Mouse (Mus musculus) limb, embryonic 14.5 days (tissue): Measurements from ENCODE around the gene Wbp2nl. TPM values are rescaled to one million over a fixed set of nuclear protein-coding genes. Genes with fewer than 3 reads are reported as not detected.

Experiments used
- ATAC-seq: fragments of 200-750 bp; cut with Nextera tagmentation; 2 replicates; pipeline ENCODE4 v1.8.0; 2017; ENCODE audit warnings: low read depth, moderate number of reproducible peaks, moderate TSS enrichment; ENCODE audit not compliant: low FRiP score
- DNase-seq: peaks from one replicate; pipeline ENCODE4 v3.0.0-alpha.2; 2015; ENCODE audit warnings: low spot score
- H3K27ac ChIP-seq: fragments of 300-500 bp; sonication (generic); replicated peaks from 2 replicates; pipeline ENCODE4 v1.5.1; 2014; ENCODE audit warnings: low read depth, mild to moderate bottlenecking, low read length, moderate library complexity, mixed read lengths
- H3K27me3 ChIP-seq: fragments of 300-500 bp; sonication (generic); 2 replicates; pipeline ENCODE4 v1.6.1; 2014; ENCODE audit warnings: low read length, mixed read lengths; ENCODE audit not compliant: control insufficient read depth, insufficient read depth
- H3K36me3 ChIP-seq: fragments of 300-500 bp; sonication (generic); 2 replicates; pipeline ENCODE4 v1.6.1; 2014; ENCODE audit warnings: mild to moderate bottlenecking, low read length, moderate library complexity, mixed read lengths; ENCODE audit not compliant: control insufficient read depth, insufficient read depth
- H3K4me1 ChIP-seq: fragments of 300-500 bp; sonication (generic); 2 replicates; pipeline ENCODE4 v1.6.1; 2014; ENCODE audit warnings: antibody characterized with exemption, low read length, mixed read lengths; ENCODE audit not compliant: control insufficient read depth, insufficient read depth
- H3K4me2 ChIP-seq: fragments of 300-500 bp; sonication (generic); replicated peaks from 2 replicates; pipeline ENCODE4 v1.6.1; 2014; ENCODE audit warnings: low read depth, mild to moderate bottlenecking, low read length, moderate library complexity; ENCODE audit not compliant: severe bottlenecking
- H3K4me3 ChIP-seq: fragments of 300-500 bp; sonication (generic); replicated peaks from 2 replicates; pipeline ENCODE4 v1.5.1; 2014; ENCODE audit warnings: low read length
- H3K9ac ChIP-seq: fragments of 300-500 bp; sonication (generic); 2 replicates; pipeline ENCODE4 v1.6.1; 2014; ENCODE audit warnings: mild to moderate bottlenecking, low read depth, low read length, moderate library complexity; ENCODE audit not compliant: severe bottlenecking
- H3K9me3 ChIP-seq: fragments of 300-500 bp; sonication (generic); 2 replicates; pipeline ENCODE4 v1.6.1; 2016; ENCODE audit warnings: low read length; ENCODE audit not compliant: control insufficient read depth
- POLR2A ChIP-seq: fragments of 200-500 bp; IDR thresholded peaks from 2 replicates; pipeline ENCODE4 v1.8.0; 2012; ENCODE audit warnings: inconsistent platforms, mild to moderate bottlenecking, moderate library complexity, borderline replicate concordance; ENCODE audit not compliant: insufficient read depth, insufficient read length; ENCODE audit errors: extremely low read depth
- WGBS: fragments of 180-500 bp; shearing (Covaris S2); extraction: QIAGEN DNeasy Blood & Tissue Kit; methylation state at CpG from one replicate; pipeline ENCODE4 v1.1.7; 2014; 5-methylcytosine and 5-hydroxymethylcytosine counted together
- polyA plus RNA-seq, 2 experiments: library from polyadenylated mRNA; depleted of rRNA in 1 of 2; stranded (reverse) in 1 of 2; unstranded in 1 of 2; fragments of >200 nt; fragmentation: Nextera tagmentation in 1 of 2; extraction: Ambion mirVana in 1 of 2; gene quantifications; 2 replicates each; pipeline versions ENCODE4 v1.2.1 to v1.2.3; 2012 to 2014

Gene Wbp2nl
- polyA plus RNA-seq, 2 experiments, result 0.24 TPM; not detected in 1

DNA sequence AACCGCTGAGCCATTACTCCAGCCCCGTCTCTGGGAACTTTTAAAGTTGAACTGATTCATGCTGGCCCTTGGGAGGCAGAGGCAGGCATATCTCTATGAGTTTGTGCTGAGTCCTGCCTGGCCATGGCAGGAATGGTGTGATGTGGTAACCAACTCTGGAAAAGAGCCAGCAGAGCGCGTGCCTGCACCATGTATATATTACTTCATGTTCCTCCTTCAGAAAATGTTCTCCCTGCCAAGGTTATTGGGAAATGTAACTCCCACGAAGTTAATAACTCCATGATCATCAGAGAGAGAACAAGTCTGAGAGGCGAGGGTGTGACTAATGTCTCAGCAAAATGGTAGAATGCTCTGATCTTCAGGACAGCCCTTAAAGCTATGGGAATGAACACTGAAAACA lies 19.1 kb downstream of the Wbp2nl start:
- DNase-seq, result no peak

DNA sequence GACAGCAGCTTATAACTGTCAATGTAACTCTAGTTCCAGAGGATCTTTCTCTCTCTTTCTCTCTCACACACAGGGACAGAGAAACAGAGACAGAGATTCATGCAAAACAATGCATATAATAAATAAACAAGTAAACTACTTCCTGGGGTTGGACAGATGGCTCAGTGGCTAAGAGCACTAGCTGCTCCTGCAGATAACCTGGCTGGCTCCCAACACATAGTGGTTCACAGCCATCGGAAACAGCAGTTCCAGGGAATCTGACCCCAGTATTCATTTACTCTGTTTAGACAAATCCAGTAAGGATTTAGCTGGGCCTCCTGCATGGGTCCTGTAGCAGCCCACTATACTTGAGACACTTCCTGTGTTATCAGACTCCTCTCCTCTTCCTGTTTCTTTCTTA lies 20.9 kb downstream of the Wbp2nl start:
- ATAC-seq (no peak), DNase-seq (no peak)
- H3K4me1 ChIP-seq, result 0 out of 2 replicates have a peak, but pooled peaks cover 3% of the 10 kb centered on the region
- H3K4me3 ChIP-seq, result no peak overlapping the region
- no peaks in the 10 kb centered on the region for H3K9me3 ChIP-seq
- 93% methylated on average over 1 of the region's 1 CpGs for WGBS
- no peak overlapping the region for H3K27ac ChIP-seq
- no peaks in the 10 kb centered on the region for H3K27me3 ChIP-seq
- no peaks in the 10 kb centered on the region for H3K36me3 ChIP-seq
- H3K4me2 ChIP-seq, result no peak overlapping the region
- no peak overlapping the region for H3K9ac ChIP-seq
- TF ChIP-seq POLR2A, result no peak

More for the DNA sequence above, 19.1 kb downstream of the Wbp2nl start:
- no peaks in the 10 kb centered on the region for H3K36me3 ChIP-seq
- no peak for TF ChIP-seq POLR2A
- 80% methylated on average over 6 of the region's 6 CpGs for WGBS
- H3K27ac ChIP-seq, result no peak overlapping the region
- H3K9me3 ChIP-seq, result no peaks in the 10 kb centered on the region
- ATAC-seq, result no peak
- no peak overlapping the region for H3K9ac ChIP-seq
- no peak overlapping the region for H3K4me3 ChIP-seq
- H3K4me1 ChIP-seq, result no peaks in the 10 kb centered on the region
- H3K4me2 ChIP-seq, result no peak overlapping the region
- no peaks in the 10 kb centered on the region for H3K27me3 ChIP-seq

DNA sequence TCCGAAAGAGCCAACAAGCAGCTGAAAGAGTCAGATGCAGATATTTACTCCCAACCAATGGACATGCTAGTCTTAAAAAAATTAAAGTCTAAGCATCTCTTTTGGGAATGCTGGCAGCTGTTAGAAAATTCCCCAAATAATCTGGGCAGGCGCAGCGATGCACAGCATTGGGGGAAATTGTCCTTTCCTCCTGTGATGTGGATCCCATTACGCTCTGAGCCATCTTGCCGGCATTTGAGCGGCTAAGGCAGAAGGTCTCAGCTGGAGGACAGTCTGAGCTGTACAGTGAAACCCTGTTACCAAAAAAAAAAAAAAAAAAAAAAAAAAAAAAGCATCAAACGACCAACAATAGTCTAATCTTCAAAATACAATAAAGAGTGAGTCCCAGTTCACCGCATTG lies 23.4 kb downstream of the Wbp2nl start:
- WGBS, result 78% methylated on average over 8 of the region's 8 CpGs
- no peak overlapping the region for H3K4me2 ChIP-seq
- H3K27me3 ChIP-seq, result no peaks in the 10 kb centered on the region
- H3K36me3 ChIP-seq, result no peaks in the 10 kb centered on the region
- no peak overlapping the region for H3K9ac ChIP-seq
- no peak for TF ChIP-seq POLR2A
- no peak overlapping the region for H3K27ac ChIP-seq
- H3K4me3 ChIP-seq, result no peak overlapping the region
- H3K9me3 ChIP-seq, result no peaks in the 10 kb centered on the region
- H3K4me1 ChIP-seq, result 0 out of 2 replicates have a peak, but pooled peaks cover 3% of the 10 kb centered on the region
- DNase-seq, result peak; percentile 36
- peak; percentile 55; the same call in 1 of the 2 replicates for ATAC-seq

DNA sequence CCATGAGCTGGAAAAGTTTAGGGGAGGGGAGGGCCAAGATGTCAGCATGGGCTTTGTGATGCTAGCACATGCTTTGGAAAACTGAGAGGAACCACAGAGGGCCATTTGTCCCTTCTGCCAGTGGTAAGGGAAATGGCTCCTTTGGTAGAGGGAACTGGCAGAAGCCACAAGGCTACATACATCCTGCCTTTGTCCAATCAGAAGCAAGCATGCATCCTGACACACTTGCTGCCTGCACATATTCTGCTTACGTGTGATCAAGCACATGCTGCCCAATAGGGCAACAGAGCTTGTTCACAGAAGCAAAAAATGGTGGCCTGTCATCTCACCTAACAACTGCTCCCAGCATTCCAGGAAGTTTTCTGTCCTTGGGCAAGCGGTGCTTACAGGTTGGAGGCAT lies 26.6 kb downstream of the Wbp2nl start:
- no peak overlapping the region for H3K4me3 ChIP-seq
- H3K27ac ChIP-seq, result no peak overlapping the region
- no peaks in the 10 kb centered on the region for H3K27me3 ChIP-seq
- H3K9ac ChIP-seq, result no peak overlapping the region
- DNase-seq (no peak), ATAC-seq (no peak)
- H3K4me2 ChIP-seq, result no peak overlapping the region
- 50% methylated on average over 2 of the region's 2 CpGs for WGBS
- H3K9me3 ChIP-seq, result no peaks in the 10 kb centered on the region
- peaks cover 11% of the 10 kb centered on the region for H3K36me3 ChIP-seq
- H3K4me1 ChIP-seq, result 0 out of 2 replicates have a peak, but pooled peaks cover 3% of the 10 kb centered on the region
- no peak for TF ChIP-seq POLR2A

DNA sequence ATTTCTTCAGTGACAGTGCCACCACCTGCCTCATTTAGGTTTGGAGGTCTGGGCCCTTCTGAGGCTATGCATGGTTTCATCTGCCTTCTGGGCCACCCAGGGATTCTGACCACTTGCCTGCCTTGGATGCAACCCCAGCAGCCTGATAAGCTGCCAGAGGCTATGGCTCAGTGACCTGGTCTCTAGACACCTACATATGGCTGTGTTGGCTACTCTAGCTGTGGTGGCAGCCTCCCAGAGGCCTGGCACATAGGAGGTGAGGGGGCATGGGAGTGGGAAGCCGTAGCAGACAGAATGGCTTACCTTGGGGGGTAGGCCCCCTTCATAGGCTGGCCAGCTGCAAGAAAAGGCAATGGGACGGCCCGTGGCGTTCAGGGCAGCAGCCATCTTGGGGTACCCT lies 36.4 kb downstream of the Wbp2nl start:
- WGBS, result 97% methylated on average over 4 of the region's 4 CpGs

DNA sequence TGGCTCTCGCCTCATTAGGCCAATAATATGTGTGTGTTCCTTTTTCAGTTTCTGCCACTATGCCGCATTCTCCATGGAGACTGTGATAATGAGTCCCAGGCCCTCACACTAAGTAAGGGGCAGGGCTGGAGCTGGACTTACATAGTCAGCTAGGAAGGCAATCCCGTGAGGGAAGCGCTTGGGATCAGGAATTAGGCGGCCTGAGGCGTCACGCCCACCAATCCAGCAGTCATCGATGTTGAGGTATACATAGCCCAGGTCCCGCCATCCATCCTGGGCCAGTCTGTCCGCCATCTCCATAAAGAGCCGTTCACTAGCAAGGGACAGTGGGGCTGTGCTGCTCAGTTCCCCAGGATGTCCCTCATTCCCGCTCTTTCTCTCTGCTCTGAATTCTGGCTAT lies 37.9 kb downstream of the Wbp2nl start:
- H3K4me1 ChIP-seq, result peaks cover 19% of the 10 kb centered on the region
- H3K27me3 ChIP-seq, result no peaks in the 10 kb centered on the region
- H3K4me3 ChIP-seq, result no peak overlapping the region
- H3K36me3 ChIP-seq, result peaks cover 37% of the 10 kb centered on the region
- ATAC-seq (no peak), DNase-seq (no peak)
- TF ChIP-seq POLR2A, result no peak
- H3K9me3 ChIP-seq, result no peaks in the 10 kb centered on the region
- no peak overlapping the region for H3K9ac ChIP-seq
- no peak overlapping the region for H3K27ac ChIP-seq
- H3K4me2 ChIP-seq, result no peak overlapping the region
- 67% methylated on average over 12 of the region's 12 CpGs for WGBS

More for the DNA sequence above, 36.4 kb downstream of the Wbp2nl start:
- ATAC-seq, result no peak
- no peak overlapping the region for H3K27ac ChIP-seq
- H3K9ac ChIP-seq, result no peak overlapping the region
- no peak for TF ChIP-seq POLR2A
- no peak for DNase-seq
- H3K4me2 ChIP-seq, result no peak overlapping the region
- H3K4me3 ChIP-seq, result no peak overlapping the region
- H3K27me3 ChIP-seq, result no peaks in the 10 kb centered on the region
- no peaks in the 10 kb centered on the region for H3K9me3 ChIP-seq
- H3K4me1 ChIP-seq, result peaks cover 10% of the 10 kb centered on the region
- H3K36me3 ChIP-seq, result peaks cover 46% of the 10 kb centered on the region
